Mouse (Mus musculus): ENCODE data around the gene Gm5089.

Gene Gm5089

GRCm38 (mm10) chr14:122463080-122463691 lies 12.3 kb upstream of the Gm5089 start:
- peak; percentile 74 for DNase-seq

GRCm38 (mm10) chr14:122462689-122463079 lies 11.8 kb upstream of the Gm5089 start:
- peak; percentile 56 for DNase-seq

DNA sequence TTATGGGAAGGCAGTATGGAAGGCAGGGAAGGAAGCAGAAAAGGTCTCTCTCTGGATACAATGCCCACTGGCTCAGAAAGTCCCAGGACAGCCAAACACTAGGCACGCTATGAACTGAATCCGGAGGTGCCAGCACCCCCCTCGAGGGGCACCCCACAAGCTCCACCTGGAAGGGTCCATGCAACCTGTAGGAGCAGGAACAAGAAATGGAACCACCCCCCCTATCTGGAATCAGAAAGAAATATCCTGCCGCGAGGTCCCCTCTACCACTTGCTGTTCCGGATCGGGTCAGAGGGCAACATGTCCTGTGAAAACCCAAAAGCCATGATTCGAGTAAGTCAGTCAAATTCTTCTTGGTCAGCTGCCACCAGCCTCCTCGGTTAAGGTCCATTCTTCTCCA lies 11.1 kb upstream of the Gm5089 start:
- peak; percentile 66 for DNase-seq

- DNase-seq: no peak
Measured at GRCm38 (mm10) chr14:122461500-122461899, 10.6 kb upstream of the Gm5089 start.

- DNase-seq: peak; percentile 42
Measured at GRCm38 (mm10) chr14:122460226-122460625, 9.3 kb upstream of the Gm5089 start.

DNA sequence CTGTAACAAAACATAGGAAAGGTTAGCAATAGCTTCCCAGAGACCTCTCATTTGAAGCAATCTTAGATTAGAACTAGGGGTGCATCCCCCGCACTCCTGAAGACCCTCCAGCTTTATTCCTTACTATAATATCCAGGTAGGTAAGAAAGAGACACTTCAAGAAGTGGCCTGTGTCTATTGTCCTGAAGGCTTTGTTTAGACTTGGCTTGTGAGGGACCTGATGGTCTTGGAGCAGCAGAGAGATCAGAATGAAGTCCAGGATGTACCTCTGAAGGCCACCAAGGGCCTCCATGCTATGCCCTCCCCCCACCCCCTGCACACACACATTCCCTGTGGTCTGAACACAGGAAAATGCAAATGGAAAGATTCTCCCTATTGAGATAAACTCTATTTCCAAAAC lies 8.9 kb upstream of the Gm5089 start:
- no peak for DNase-seq

DNA sequence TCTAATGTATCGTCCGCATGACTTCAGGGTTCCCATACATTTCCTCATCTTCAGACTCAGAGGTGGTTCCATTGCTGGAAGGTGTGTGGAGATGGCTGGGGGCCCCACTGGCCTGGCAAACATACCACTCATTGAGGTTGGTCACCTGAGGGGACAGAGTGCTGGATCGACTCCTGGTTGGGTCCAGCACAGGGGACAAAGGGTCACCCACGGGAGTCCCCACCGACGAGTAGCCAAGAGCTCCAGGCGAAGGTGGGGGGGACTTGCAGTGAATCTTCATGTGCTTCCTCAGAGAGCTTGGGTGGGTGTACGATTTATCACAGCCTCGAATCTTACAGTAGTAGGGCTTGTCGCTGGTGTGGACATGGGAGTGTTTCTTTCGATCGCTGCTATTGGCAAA lies 8.4 kb upstream of the Gm5089 start:
- DNase-seq: peak; percentile 46

- DNase-seq: no peak
Measured at GRCm38 (mm10) chr14:122455562-122455958, 4.6 kb upstream of the Gm5089 start.

- DNase-seq: peak; percentile 55
Measured at GRCm38 (mm10) chr14:122454901-122455561, 4.1 kb upstream of the Gm5089 start.

DNA sequence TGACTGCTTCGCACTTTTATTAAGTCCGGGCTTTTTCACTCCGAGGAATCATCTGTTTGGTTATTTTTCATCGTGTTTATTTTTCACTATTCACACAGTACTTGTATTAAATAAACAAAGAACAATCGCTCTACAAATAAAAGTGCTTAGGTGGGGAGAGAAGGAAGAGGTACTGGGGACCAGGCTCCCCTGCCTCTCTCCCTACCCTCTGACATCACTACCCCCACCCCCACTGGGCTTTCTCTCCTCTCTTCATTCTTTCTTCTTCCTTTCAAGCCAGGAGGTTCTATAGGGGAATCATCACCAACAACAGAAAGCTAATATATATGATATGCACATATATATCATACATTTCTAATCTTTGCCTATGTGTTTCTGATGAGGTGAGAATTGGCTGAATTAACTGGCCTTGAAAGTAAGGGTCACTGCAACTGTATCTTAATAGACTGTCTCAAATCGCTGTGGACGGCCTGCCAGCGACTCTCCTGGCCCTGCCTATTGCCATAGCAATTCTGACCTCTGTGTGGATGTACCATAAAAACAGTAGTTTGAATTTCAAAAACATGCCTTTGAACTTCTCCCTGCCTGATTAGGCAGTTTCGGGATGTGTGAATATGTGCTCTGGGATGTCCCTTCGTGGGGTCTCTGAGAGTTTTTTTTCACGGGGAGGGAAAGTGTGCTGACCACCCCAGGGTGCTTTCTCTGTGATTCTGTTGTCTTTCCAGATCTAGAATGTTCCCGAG lies 3.3 kb upstream of the Gm5089 start:
- peak; percentile 47 for DNase-seq

DNA sequence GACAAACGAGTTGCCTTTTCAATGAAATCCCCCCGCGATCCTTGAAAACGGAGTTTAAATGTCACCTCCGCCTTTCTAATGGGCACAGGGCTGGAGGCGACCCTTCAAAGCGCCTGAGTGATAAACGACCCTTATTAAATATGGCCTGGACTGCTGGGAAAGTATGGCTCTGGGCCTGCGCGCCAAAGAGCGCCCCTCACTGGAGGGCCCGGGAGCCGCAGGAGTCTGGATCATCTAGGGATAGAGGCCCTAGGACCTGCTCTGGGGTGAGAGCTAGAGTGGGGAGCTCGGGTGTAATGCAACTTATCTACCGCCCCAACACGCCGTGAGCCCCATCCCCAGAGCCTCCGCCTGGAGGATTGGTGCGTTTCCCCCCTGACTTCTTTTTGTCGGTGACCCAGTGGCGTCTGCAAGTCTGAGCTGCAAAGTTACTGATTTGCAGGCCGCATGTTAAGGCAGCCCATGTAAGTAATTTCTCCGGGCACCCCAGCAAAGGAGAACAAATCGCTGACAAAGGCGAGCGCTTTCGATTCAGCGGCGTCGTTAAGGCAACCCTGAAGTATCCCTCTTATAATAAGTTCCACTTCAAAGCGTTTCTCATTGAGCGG lies 2.6 kb upstream of the Gm5089 start:
- peak; percentile 65 for DNase-seq

DNA sequence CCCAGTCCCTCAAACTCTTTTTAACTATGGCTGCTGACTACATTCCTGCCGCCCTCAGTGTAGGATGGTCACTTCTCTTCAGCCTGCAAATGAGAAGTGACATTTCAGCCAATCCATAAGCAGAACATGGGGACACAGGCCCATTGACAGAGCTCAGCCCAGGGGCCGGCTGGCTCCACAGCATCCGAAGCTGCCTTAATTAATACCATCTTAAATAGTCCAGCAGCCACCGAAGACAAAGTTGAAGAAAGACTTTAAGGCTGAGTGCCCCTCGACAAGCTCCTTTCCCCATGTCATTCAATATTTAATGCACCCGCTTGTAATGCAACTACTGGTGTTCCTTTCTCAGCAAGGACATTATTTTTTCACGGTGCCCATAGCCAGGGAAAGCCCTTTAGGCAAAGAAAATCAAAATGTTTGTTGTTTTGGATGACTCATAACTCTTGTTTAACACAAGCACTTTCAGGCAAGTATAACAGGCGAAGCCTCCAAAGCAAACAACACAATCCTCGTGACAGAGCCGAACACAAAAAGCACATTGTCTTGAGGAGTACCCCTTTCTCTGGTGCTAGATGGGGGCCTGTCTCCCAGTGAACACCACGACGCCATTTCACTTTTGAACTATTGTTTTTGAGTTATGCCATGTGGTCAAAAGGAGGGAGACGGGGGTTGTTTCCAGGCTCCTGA lies 1.9 kb upstream of the Gm5089 start:
- peak; percentile 38 for DNase-seq

GRCm38 (mm10) chr14:122451551-122452145 lies 733 bp upstream of the Gm5089 start:
- no peak for DNase-seq

GRCm38 (mm10) chr14:122449601-122450495 lies 1.1 kb downstream of the Gm5089 start:
- DNase-seq: peak; percentile 48

DNA sequence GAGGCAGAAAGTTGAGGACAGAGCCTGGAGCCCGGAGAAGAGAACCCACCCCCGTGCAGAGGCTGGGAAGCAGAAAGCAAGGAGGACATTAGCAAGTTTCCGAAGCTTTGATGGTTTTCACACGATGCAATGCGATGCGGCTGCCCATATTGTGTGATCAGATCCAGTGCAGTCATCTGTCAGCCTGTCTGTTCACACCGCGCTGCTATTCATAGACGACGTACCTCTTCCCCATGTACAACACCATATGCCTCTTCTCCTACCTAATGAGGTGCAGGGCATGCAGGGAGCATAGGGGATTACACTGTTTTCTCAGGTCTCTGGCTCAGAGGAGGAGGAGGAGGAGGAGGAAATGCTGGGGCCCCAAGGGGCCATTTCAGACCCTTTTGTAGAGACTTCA lies 14.1 kb downstream of the Gm5089 start:
- no peak for DNase-seq

DNA sequence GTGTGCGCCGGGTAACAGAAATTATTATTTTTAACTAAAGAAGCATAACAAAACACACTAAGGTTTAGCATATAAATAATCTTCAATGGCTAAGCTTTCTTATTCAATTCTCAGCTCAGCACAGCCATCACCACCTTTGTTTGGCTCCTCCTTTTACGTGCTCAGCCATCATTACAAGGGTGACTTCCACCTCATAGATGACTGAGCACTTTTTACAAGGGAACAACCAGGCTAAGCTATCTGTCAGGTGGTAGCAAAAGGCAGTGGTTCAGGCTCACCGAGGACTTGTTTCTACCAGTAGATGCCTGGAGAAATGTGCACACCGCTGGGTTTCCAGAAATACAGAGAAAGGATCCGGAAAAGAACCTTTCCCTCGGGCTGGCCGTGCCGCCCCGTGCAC lies 16.9 kb downstream of the Gm5089 start:
- no peak for DNase-seq

GRCm38 (mm10) chr14:122432558-122432957 lies 18.4 kb downstream of the Gm5089 start:
- DNase-seq: no peak

- DNase-seq: no peak
Measured at GRCm38 (mm10) chr14:122427654-122428053, 23.3 kb downstream of the Gm5089 start.

DNA sequence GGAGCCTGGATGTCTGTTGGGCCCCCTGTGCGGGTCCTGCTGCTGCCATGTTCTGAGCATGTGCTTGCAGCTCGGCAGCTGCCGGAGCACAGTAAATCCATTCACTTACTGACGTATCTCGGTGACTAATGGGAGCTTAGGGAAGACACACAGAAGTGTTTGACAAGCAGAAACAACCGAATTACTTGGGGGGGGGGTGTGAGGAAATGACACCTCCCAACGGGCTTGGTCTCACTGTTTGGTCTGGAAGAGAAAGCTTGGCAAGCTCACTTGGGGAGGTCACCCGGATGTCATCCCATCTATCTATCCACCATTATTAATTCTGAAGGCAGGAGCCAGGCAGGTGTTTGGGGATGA lies 23.7 kb downstream of the Gm5089 start:
- no peak for DNase-seq

- DNase-seq: no peak
Measured at GRCm38 (mm10) chr14:122426529-122427203, 24.2 kb downstream of the Gm5089 start.

- no peak for DNase-seq
Measured at GRCm38 (mm10) chr14:122424441-122424840, 26.5 kb downstream of the Gm5089 start.

Data from cerebellum, adult 9-10 months (tissue).